Mouse (Mus musculus): Measurements from ENCODE around the gene Fcgrt. TPM values are rescaled to one million over a fixed set of nuclear protein-coding genes. Genes with fewer than 3 reads are reported as not detected.

Gene Fcgrt
- polyA plus RNA-seq, 1 experiment from 2014 or later, result 38.0 TPM

- Histone ChIP-seq H3K4me1 (peaks cover 28% of the 10 kb centered on the region), H3K9ac (no peak overlapping the region), H3K36me3 (peaks cover 21% of the 10 kb centered on the region), H3K27ac (replicated peaks) (no peak overlapping the region), H3K4me3 (no peak overlapping the region), H3K4me2 (no peak overlapping the region), H3K9me3 (no peaks in the 10 kb centered on the region), H3K27me3 (replicated peaks) (no peaks in the 10 kb centered on the region)
- no peak for ATAC-seq (ENCODE audit: extremely low read depth, insufficient number of reproducible peaks, low FRiP score, low TSS enrichment)
- WGBS, result 59% methylated on average over 7 of the region's 7 CpGs
These were observed 9.5 kb downstream of the Fcgrt start for GRCm38 (mm10) chr7:45094121-45094520.

DNA sequence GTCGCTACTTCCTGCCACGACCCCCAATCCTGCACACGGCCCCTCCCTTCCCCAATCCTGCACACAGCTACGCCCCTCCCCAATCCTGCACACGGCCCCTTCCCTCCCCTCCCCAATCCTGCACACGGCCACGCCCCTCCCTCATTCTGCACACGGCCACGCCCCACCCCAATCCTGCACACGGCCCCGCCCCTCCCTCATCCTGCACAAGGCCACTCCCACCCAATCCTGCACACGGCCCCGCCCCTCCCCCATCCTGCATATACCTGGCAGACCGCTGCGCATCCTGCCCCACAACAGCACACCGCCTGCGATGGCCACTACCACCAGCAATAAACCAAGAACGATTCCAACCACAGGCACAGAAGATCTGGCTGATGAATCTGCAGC, 10.1 kb downstream of the Fcgrt start:
- H3K27ac ChIP-seq (replicated peaks), result peak overlapping the region; percentile 90; the same call in 1 of the 2 replicates
- ATAC-seq (ENCODE audit: extremely low read depth, insufficient number of reproducible peaks, low FRiP score, low TSS enrichment), result no peak
- no peak overlapping the region for H3K4me2 ChIP-seq
- H3K4me3 ChIP-seq, result no peak overlapping the region
- no peaks in the 10 kb centered on the region for H3K27me3 ChIP-seq (replicated peaks)
- 34% methylated on average over 15 of the region's 18 CpGs for WGBS
- H3K9ac ChIP-seq, result no peak overlapping the region
- H3K9me3 ChIP-seq, result no peaks in the 10 kb centered on the region
- H3K36me3 ChIP-seq, result peaks cover 20% of the 10 kb centered on the region
- H3K4me1 ChIP-seq, result peaks cover 28% of the 10 kb centered on the region

GRCm38 (mm10) chr7:45092828-45093515, 10.7 kb downstream of the Fcgrt start:
- peak overlapping the region; percentile 90 for H3K27ac ChIP-seq (replicated peaks)
- no peak overlapping the region for H3K4me3 ChIP-seq

GRCm38 (mm10) chr7:45092048-45092447, 11.6 kb downstream of the Fcgrt start, which contains the start of gene Rcn3:
Rcn3 (minus strand) TSS chr7:45092221.
- H3K27me3 ChIP-seq (replicated peaks), result no peaks in the 10 kb centered on the region
- peaks cover 30% of the 10 kb centered on the region for H3K36me3 ChIP-seq
- H3K4me2 ChIP-seq, result peak within 1 kb of the TSS; percentile 71
- H3K9ac ChIP-seq, result peak within 1 kb of the TSS; percentile 91
- ATAC-seq (ENCODE audit: extremely low read depth, insufficient number of reproducible peaks, low FRiP score, low TSS enrichment), result peak; percentile 73
- peak within 1 kb of the TSS; percentile 62 for H3K4me3 ChIP-seq
- peak within 1 kb of the TSS; percentile 90 for H3K27ac ChIP-seq (replicated peaks)
- no peaks in the 10 kb centered on the region for H3K9me3 ChIP-seq
- WGBS, result under 1% methylated on average over 16 of the region's 16 CpGs
- peaks cover 28% of the 10 kb centered on the region for H3K4me1 ChIP-seq

More at GRCm38 (mm10) chr7:45092828-45093515, 10.7 kb downstream of the Fcgrt start:
- 60% methylated on average over 12 of the region's 12 CpGs for WGBS
- Histone ChIP-seq H3K27me3 (replicated peaks) (no peaks in the 10 kb centered on the region), H3K9ac (peak overlapping the region; percentile 50; the same call in 1 of the 2 replicates), H3K36me3 (peaks cover 24% of the 10 kb centered on the region), H3K4me2 (no peak overlapping the region), H3K4me1 (peaks cover 28% of the 10 kb centered on the region), H3K9me3 (no peaks in the 10 kb centered on the region)
- no peak for ATAC-seq (ENCODE audit: extremely low read depth, insufficient number of reproducible peaks, low FRiP score, low TSS enrichment)

GRCm38 (mm10) chr7:45091001-45091990, 12.4 kb downstream of the Fcgrt start:
- peaks cover 28% of the 10 kb centered on the region for H3K4me1 ChIP-seq
- peaks cover 38% of the 10 kb centered on the region for H3K36me3 ChIP-seq
- peak overlapping the region; percentile 71 for H3K4me2 ChIP-seq
- H3K4me3 ChIP-seq, result peak overlapping the region; percentile 62
- 9% methylated on average over 35 of the region's 35 CpGs for WGBS
- H3K27me3 ChIP-seq (replicated peaks), result no peaks in the 10 kb centered on the region
- H3K9me3 ChIP-seq, result no peaks in the 10 kb centered on the region
- ATAC-seq (ENCODE audit: extremely low read depth, insufficient number of reproducible peaks, low FRiP score, low TSS enrichment), result peak; percentile 48; the same call in 1 of the 2 replicates
- H3K9ac ChIP-seq, result peak overlapping the region; percentile 91
- peak overlapping the region; percentile 90 for H3K27ac ChIP-seq (replicated peaks)

DNA sequence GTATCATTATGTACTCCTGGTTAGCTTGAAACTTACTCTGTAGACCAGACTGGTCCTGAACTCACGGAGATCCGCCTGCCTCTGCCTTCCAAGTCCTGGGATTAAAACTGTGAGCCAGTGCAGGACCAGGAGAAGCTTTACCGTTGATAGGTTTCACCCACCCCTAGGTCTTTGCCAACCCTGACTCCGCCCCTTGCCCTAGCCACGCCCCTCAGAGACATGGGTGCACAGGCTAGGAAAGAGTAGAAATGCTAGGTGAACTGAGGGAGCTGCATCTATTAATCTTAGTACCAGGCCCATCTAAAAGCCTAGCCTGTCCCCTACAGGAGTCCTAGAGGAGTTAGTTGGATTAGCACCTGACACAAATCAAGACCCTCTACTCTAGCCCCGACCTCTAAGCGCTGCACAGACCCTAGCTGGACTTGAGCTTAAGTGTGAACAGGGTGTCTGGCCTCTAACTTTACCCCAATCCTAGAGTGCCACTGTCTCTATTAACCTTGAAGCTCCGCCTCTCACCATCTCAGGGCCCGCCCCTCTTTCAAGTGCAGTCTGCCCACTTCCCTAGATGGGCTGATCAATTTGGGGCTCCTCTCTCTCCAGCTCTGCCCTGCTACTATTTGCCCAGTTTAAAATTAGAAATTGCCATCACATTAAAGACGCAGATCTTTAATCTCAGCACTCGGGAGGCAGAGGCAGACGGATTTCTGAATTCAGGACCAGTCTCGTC, 13.2 kb downstream of the Fcgrt start:
- Histone ChIP-seq H3K4me1 (peaks cover 28% of the 10 kb centered on the region), H3K4me2 (peak overlapping the region; percentile 71), H3K4me3 (peak overlapping the region; percentile 62), H3K9ac (peak overlapping the region; percentile 91), H3K9me3 (no peaks in the 10 kb centered on the region), H3K36me3 (peaks cover 47% of the 10 kb centered on the region), H3K27me3 (replicated peaks) (no peaks in the 10 kb centered on the region), H3K27ac (replicated peaks) (peak overlapping the region; percentile 90)
- WGBS, result 74% methylated on average over 13 of the region's 13 CpGs
- ATAC-seq (ENCODE audit: extremely low read depth, insufficient number of reproducible peaks, low FRiP score, low TSS enrichment), result no peak

- Histone ChIP-seq H3K9me3 (no peaks in the 10 kb centered on the region), H3K36me3 (peaks cover 65% of the 10 kb centered on the region), H3K27ac (replicated peaks) (no peak overlapping the region), H3K4me1 (peaks cover 27% of the 10 kb centered on the region), H3K4me2 (no peak overlapping the region), H3K9ac (no peak overlapping the region), H3K4me3 (no peak overlapping the region), H3K27me3 (replicated peaks) (no peaks in the 10 kb centered on the region)
- no peak for ATAC-seq (ENCODE audit: extremely low read depth, insufficient number of reproducible peaks, low FRiP score, low TSS enrichment)
- 90% methylated on average over 17 of the region's 17 CpGs for WGBS
These were observed 15.1 kb downstream of the Fcgrt start for GRCm38 (mm10) chr7:45088597-45088996.

- Histone ChIP-seq H3K36me3 (peaks cover 83% of the 10 kb centered on the region), H3K27ac (replicated peaks) (no peak overlapping the region), H3K9me3 (no peaks in the 10 kb centered on the region), H3K27me3 (replicated peaks) (no peaks in the 10 kb centered on the region), H3K4me3 (no peak overlapping the region), H3K4me1 (peaks cover 21% of the 10 kb centered on the region), H3K9ac (no peak overlapping the region), H3K4me2 (no peak overlapping the region)
- WGBS, result 76% methylated on average over 4 of the region's 4 CpGs
- ATAC-seq (ENCODE audit: extremely low read depth, insufficient number of reproducible peaks, low FRiP score, low TSS enrichment), result no peak
These were observed 17.6 kb downstream of the Fcgrt start for GRCm38 (mm10) chr7:45086084-45086483.

DNA sequence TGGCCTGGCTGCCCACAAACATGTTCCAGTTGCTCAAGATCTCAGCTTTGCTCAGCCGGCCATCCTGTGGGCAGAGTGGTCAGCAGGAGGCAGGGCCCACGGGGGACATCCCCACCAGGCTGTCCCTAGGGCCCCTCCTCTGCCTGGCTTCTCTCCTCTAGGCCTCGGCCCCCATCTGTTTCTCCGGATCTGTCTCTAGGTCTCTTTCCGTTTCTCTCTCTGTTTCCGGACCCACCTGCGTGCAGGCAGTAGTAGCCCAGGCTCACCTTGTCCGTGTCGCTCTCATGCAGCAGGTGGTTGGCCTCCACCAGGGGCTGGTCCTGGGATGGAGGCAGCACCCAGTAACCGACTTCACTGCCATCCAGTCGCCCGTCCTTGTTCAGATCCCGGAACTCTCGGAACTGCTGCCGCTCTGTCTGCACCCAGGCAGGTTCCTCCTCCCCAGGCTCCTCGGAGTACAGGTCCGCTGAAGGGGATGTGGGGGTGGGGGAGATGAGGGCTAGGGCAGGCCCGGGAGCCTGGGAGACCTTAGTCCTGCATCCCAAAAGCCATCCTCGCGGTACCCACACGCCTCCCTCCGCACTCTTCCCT, 20.3 kb downstream of the Fcgrt start:
- no peak overlapping the region for H3K4me3 ChIP-seq
- H3K27ac ChIP-seq (replicated peaks), result no peak overlapping the region
- H3K27me3 ChIP-seq (replicated peaks), result no peaks in the 10 kb centered on the region
- no peak for ATAC-seq (ENCODE audit: extremely low read depth, insufficient number of reproducible peaks, low FRiP score, low TSS enrichment)
- H3K4me1 ChIP-seq, result peaks cover 11% of the 10 kb centered on the region; the same call in 1 of the 2 replicates
- 0 out of 2 replicates have a peak overlapping the region, but pooled peaks have one; percentile 17 for H3K9ac ChIP-seq
- H3K9me3 ChIP-seq, result no peaks in the 10 kb centered on the region
- WGBS, result 80% methylated on average over 22 of the region's 22 CpGs
- no peak overlapping the region for H3K4me2 ChIP-seq
- peaks cover 70% of the 10 kb centered on the region for H3K36me3 ChIP-seq

DNA sequence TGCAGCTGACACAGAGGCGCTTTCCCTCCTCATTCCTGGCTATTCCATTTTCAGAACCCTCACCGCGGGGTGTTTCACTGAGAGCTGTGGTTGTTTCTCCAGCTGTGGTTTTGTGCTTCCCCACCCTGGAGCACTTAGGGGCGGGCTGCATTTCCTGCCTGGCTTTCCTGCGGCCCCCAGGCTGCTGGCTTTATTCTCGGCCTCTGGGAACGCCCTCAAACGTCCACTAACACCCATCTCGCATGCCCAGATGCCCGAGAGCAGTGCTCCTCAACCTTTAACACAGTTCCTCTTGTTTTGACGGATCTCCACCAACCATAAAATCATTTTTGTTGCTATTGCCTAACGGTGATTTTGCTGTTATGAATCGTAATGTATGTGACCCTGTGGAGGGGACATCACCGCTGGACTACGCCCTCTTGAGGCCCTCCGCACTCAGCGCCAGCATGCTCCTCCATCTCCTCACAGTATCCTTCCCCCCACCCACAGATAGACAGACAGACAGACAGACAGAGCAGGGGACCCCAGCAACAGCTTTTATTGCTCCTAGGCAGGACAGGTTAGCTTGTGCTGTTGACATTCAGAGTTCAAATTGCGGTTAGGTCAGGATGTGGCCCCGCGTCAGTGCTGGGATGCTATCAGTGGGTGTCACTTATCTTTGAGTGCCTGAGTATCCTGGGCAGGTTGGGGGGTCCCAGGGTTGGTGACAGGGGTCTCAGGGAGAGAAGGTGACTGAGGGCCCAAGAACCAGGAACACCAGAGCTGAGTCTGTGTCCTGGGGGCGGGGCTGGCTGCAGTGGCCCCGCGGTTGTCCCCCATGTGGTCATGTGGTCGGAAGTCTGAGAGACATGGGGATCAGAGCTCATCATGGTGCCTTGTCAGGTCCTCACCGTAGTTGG, 21.0 kb downstream of the Fcgrt start:
- no peak; the same call in 1 of the 2 replicates for ATAC-seq (ENCODE audit: extremely low read depth, insufficient number of reproducible peaks, low FRiP score, low TSS enrichment)
- H3K27me3 ChIP-seq (replicated peaks), result no peaks in the 10 kb centered on the region
- H3K36me3 ChIP-seq, result peaks cover 69% of the 10 kb centered on the region

More for the DNA sequence above, 21.0 kb downstream of the Fcgrt start:
- H3K4me2 ChIP-seq, result peak overlapping the region; percentile 27
- H3K9me3 ChIP-seq, result no peaks in the 10 kb centered on the region
- peak overlapping the region; percentile 52 for H3K27ac ChIP-seq (replicated peaks)
- 57% methylated on average over 25 of the region's 25 CpGs for WGBS
- H3K4me1 ChIP-seq, result peaks cover 11% of the 10 kb centered on the region; the same call in 1 of the 2 replicates
- H3K4me3 ChIP-seq, result no peak overlapping the region
- 0 out of 2 replicates have a peak overlapping the region, but pooled peaks have one; percentile 21 for H3K9ac ChIP-seq
